Comparison of ENCODE assay signal across 20 mouse cellular contexts in the genomic region with DNA sequence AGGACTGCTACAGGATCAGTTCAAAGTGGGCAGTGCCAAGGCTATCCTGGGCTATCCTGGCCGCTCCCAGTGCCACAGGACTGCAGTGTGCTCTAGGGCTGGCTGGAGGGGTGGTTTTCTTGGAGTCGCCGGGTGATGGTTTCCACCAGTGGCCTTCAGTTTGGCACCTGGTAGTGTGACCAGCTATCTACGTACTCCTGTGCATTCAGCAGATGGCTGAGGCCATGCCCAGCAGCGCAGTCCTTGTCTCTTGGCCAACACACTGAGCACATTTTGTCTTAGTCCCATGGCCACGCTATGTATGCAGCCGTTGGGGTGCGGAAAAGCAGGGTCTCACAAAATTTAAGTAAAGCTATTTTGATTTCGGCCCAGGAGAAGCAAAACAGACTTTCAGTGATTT. TPM values are rescaled to one million over a fixed set of nuclear protein-coding genes. Genes with fewer than 3 reads are reported as not detected.
DNase-seq lines count a peak whose midpoint lies in the region; ATAC-seq and TF ChIP-seq lines count a peak whose summit lies in the region.
"Had no signal": no experiment of that assay in that cellular context is flagged by ENCODE, and none has a peak within 500 bp of the region (broad histone marks: within the 10 kb centered on the region; RNA-seq: fewer than 3 reads in every experiment).

No protein-coding gene starts in this region.

- 0 out of 2 replicates have a peak, but pooled peaks have one; percentile 11 for TF ChIP-seq POLR2A in cerebellum, adult 2 months (IDR thresholded peaks at IDR 0.05; ENCODE audit: borderline replicate concordance, insufficient read depth, low read length)

- H3K4me3 ChIP-seq in cerebellum, adult 2 months (replicated peaks; ENCODE audit: insufficient read depth, low read depth, low read length), result no peak overlapping the region
- H3K4me3 ChIP-seq: embryonic facial prominence, embryonic 13.5 days; forebrain, embryonic 12.5 days; gastrocnemius, adult 2 months; heart, embryonic 13.5 days; hindbrain, embryonic 15.5 days had no signal

- no peak for TF ChIP-seq CTCF in cerebellum, adult 2 months (IDR thresholded peaks at IDR 0.05; ENCODE audit: borderline replicate concordance, insufficient read depth, low read depth, low read length)

- H3K4me1 ChIP-seq in cerebellum, adult 2 months (ENCODE audit: control insufficient read depth, insufficient read depth, low read length), result no peaks in the 10 kb centered on the region; the same call in 1 of the 2 replicates

- no peak overlapping the region for H3K27ac ChIP-seq in cerebellum, adult 2 months (ENCODE audit: insufficient read depth, low read length)
- H3K27ac ChIP-seq: embryonic facial prominence, embryonic 13.5 days; forebrain, embryonic 12.5 days; gastrocnemius, adult 2 months; heart, embryonic 13.5 days; hindbrain, embryonic 15.5 days had no signal

- DNase-seq in cerebellum, adult 11 months, result peak; percentile 54
- peak; percentile 63 to 79 for DNase-seq in cerebellum, adult 2 months
- peak; percentile 56 to 76 for DNase-seq in cerebellum, postnatal 10 days
- no peak for DNase-seq in adrenal gland, adult 8-10 months
- no peak for DNase-seq in heart, adult 8-10 months (ENCODE audit: low spot score)
- DNase-seq: adrenal gland, postnatal 10 days; forebrain, postnatal 0 days; gastrocnemius, adult 2 months; gastrocnemius, postnatal 25 days; heart, postnatal 36 days; kidney, adult 2 months had no signal

- no peak for ATAC-seq in megakaryocyte, adult 5-6 weeks (ENCODE audit: poor library complexity, severe bottlenecking)
- ATAC-seq: forebrain, postnatal 0 days; intestine, embryonic 16.5 days had no signal

- no peaks in the 10 kb centered on the region for H3K27me3 ChIP-seq in cerebellum, adult 2 months (ENCODE audit: control insufficient read depth, insufficient read depth, low read length)
- H3K27me3 ChIP-seq: CH12.LX; embryonic facial prominence, embryonic 13.5 days; hindbrain, embryonic 15.5 days had no signal

- 27% methylated on average over 9 of the region's 9 CpGs for WGBS in cerebellum, adult 2 months

RNA-seq across cellular contexts. Expression of a gene that starts 41.0 kb away (rescaled TPM):
- 11.7 and 12.3 TPM in 2 replicates for polyA plus RNA-seq in cerebellum, adult 2 months (2012; rRNA removed)
- not detected in 2 replicates for total RNA-seq in megakaryocyte, adult 5-6 weeks (2015)
- total RNA-seq in megakaryocyte, adult 5-6 weeks (2017), result 0.20 TPM in 1 of 2 replicates, not detected in the other
- not detected for total RNA-seq in adrenal gland, adult 8-10 months (2022)
- total RNA-seq in heart, adult 8-10 months (2022), result not detected
- total RNA-seq: CH12.LX; gastrocnemius, adult 2 months; gastrocnemius, postnatal 25 days; granulocyte monocyte progenitor cell, adult 5-6 weeks; heart, postnatal 36 days had no signal
- polyA plus RNA-seq: heart, postnatal 0 days; kidney, adult 2 months had no signal

Comparison
In these comparisons a context has a peak if more than half of its experiments do, and no peak if none do; other contexts are left out.
1. DNase-seq: peak in cerebellum, adult 11 months (single experiment), cerebellum, adult 2 months (2 of 2) and cerebellum, postnatal 10 days (2 of 2); none in adrenal gland, adult 8-10 months (single experiment) and heart, adult 8-10 months (single experiment).